Mouse (Mus musculus) colon, adult 2 months (tissue): Measurements from ENCODE around the gene Pak2. TPM values are rescaled to one million over a fixed set of nuclear protein-coding genes. Genes with fewer than 3 reads are reported as not detected.

Source experiments
- polyA plus RNA-seq: library from polyadenylated mRNA; depleted of rRNA; stranded (reverse); fragments of >200 nt; gene quantifications from 2 replicates; pipeline ENCODE4 v1.2.3, GENCODE M21; 2012; rRNA removed

Pak2 gene
- polyA plus RNA-seq = 11.4 and 13.4 TPM in 2 replicates

GRCm38 (mm10) chr16:32078991-32079511 is at the start of gene Pak2:
Gene Pak2, minus strand, starts transcription at chr16:32079342.

GRCm38 (mm10) chr16:32099638-32100150 is 20.6 kb upstream of the Pak2 start, which contains the start of the genes Pigx and Cep19:
Gene Pigx, minus strand, starts transcription at chr16:32099740.
Gene Cep19, plus strand, starts transcription at chr16:32099800.

GRCm38 (mm10) chr16:32002509-32003477 is 76.3 kb downstream of the Pak2 start, which contains the start of gene Senp5:
Gene Senp5, minus strand, starts transcription at chr16:32003287.

Other genes with a start within 250 kb of the Pak2 start
- 0.03 TPM in 1 of 2 replicates, not detected in the other for gene Meltf, start 200.5 kb downstream of the Pak2 start, polyA plus RNA-seq
- 3.1 and 4.2 TPM in 2 replicates for gene Pigz, start 145.5 kb downstream of the Pak2 start, polyA plus RNA-seq
- 134 and 165 TPM in 2 replicates for gene 0610012G03Rik, start 130.8 kb downstream of the Pak2 start, polyA plus RNA-seq
- gene Ncbp2, start 130.8 kb downstream of the Pak2 start, polyA plus RNA-seq = 2.5 and 3.4 TPM in 2 replicates
- gene Senp5, start 76.1 kb downstream of the Pak2 start, polyA plus RNA-seq = 2.5 and 2.6 TPM in 2 replicates
- gene Pigx, start 20.4 kb upstream of the Pak2 start, polyA plus RNA-seq = 43.4 and 53.6 TPM in 2 replicates
- gene Cep19, start 20.5 kb upstream of the Pak2 start, polyA plus RNA-seq = 19.4 and 23.4 TPM in 2 replicates
- gene Nrros, start 86.3 kb upstream of the Pak2 start, polyA plus RNA-seq = 9.7 and 10.0 TPM in 2 replicates
- not detected in 2 replicates for gene Bex6, start 100.5 kb upstream of the Pak2 start, polyA plus RNA-seq
- 4.0 and 4.5 TPM in 2 replicates for gene Fbxo45, start 167.8 kb upstream of the Pak2 start, polyA plus RNA-seq
- gene Wdr53, start 167.9 kb upstream of the Pak2 start, polyA plus RNA-seq = 3.0 and 3.3 TPM in 2 replicates
- not detected in 2 replicates for gene Smco1, start 192.1 kb upstream of the Pak2 start, polyA plus RNA-seq
- 8.0 and 10.4 TPM in 2 replicates for gene Rnf168, start 198.1 kb upstream of the Pak2 start, polyA plus RNA-seq